Mouse (Mus musculus): ENCODE measurements around the gene Kdm2b. TPM values are rescaled to one million over a fixed set of nuclear protein-coding genes. Genes with fewer than 3 reads are reported as not detected.
A peak's percentile ranks its signal among the peaks of the same experiment; 100 is the strongest.

Kdm2b gene
- polyA plus RNA-seq, 1 experiment from 2014 or later, result 8.3 TPM

DNA sequence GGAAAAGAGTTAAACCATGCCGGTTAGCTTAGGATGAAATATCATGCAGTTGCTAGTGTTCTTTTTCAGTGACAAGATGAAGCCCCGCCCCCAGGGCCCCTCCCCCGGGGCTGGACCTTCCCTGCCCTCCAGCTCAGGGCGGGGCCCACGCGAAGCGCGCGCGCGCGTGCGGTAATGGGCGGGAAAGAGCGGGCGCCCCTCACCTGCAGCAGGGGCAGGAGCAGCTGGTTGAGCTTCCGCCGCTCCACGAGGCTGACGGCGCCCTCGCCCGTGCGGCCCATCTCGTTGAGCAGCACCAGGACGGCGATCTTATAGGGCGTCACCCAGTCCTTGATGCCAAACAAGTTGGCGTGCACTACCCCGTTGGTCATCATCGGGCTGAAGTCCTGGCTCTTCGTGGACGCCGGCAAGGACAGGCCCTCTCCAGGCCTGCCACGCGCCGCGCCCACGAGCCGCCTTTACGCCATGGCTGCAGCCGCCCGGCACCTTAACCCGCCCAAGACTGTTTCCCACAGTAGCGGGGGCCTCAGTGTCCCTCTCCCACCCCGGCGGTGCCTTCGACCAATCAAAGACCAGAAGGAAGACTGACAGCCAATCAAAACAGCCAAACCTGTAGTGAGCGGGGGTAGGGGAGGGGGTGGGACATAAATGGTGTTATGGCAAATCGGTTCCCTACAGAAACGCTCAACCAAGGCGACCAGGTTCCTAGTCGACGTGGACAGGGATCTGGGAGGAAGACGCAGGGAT is 168.7 kb downstream of the Kdm2b start, which contains the start of gene Anapc5:
Gene Anapc5, minus strand, starts transcription at position 563 of the 747 bp plus-strand sequence.
- DNase-seq (peak; percentile 95), ATAC-seq (peak; percentile 99)
- Histone ChIP-seq H3K4me1 (ENCODE audit: insufficient read depth) (peaks cover 6% of the 10 kb centered on the region; the same call in 1 of the 2 replicates), H3K4me3 (ENCODE audit: low read depth, low read length) (peak within 1 kb of the TSS; percentile 72), H3K36me3 (replicated peaks; ENCODE audit: insufficient read depth, low read length) (peaks cover 32% of the 10 kb centered on the region), H3K27ac (ENCODE audit: low read depth) (peak within 1 kb of the TSS; percentile 91), H3K27me3 (ENCODE audit: insufficient read depth, low read length) (no peaks in the 10 kb centered on the region), H3K4me2 (ENCODE audit: low read depth, low read length) (peak within 1 kb of the TSS; percentile 67), H3K9ac (replicated peaks) (peak within 1 kb of the TSS; percentile 78), H3K9me3 (ENCODE audit: low read length) (no peaks in the 10 kb centered on the region)
- TF ChIP-seq CTCF (IDR thresholded peaks at IDR 0.05; ENCODE audit: low read depth) (no peak), EP300 (IDR thresholded peaks at IDR 0.05; ENCODE audit: low read depth) (peak; percentile 29; the same call in 1 of the 2 replicates)
- WGBS (ENCODE audit: insufficient replicate concordance), result 2% methylated on average over 48 of the region's 55 CpGs

Other genes starting within 250 kb of the Kdm2b start
- 9.7 and 10.6 TPM in 2 replicates for gene Camkk2, start 210.4 kb downstream of the Kdm2b start, polyA plus RNA-seq (2015; fragmentation: Nextera tagmentation; extraction: Ambion mirVana)
- gene Anapc5, start 168.5 kb downstream of the Kdm2b start, polyA plus RNA-seq (2015; fragmentation: Nextera tagmentation; extraction: Ambion mirVana), result 103 and 117 TPM in 2 replicates
- gene Rnf34, start 139.8 kb downstream of the Kdm2b start, polyA plus RNA-seq (2015; fragmentation: Nextera tagmentation; extraction: Ambion mirVana), result 8.0 and 8.3 TPM in 2 replicates
- gene Orai1, start 25.3 kb upstream of the Kdm2b start, polyA plus RNA-seq (2015; fragmentation: Nextera tagmentation; extraction: Ambion mirVana), result 12.4 and 13.1 TPM in 2 replicates
- not detected in 2 replicates for gene Morn3, start 57.2 kb upstream of the Kdm2b start, polyA plus RNA-seq (2015; fragmentation: Nextera tagmentation; extraction: Ambion mirVana)
- gene Tmem120b, start 78.6 kb upstream of the Kdm2b start, polyA plus RNA-seq (2015; fragmentation: Nextera tagmentation; extraction: Ambion mirVana), result 12.0 and 12.8 TPM in 2 replicates
- gene Rhof, start 142.9 kb upstream of the Kdm2b start, polyA plus RNA-seq (2015; fragmentation: Nextera tagmentation; extraction: Ambion mirVana), result 2.1 and 2.4 TPM in 2 replicates
- gene Setd1b, start 152.4 kb upstream of the Kdm2b start, polyA plus RNA-seq (2015; fragmentation: Nextera tagmentation; extraction: Ambion mirVana), result 3.6 and 4.3 TPM in 2 replicates
- 116 and 120 TPM in 2 replicates for gene Psmd9, start 179.6 kb upstream of the Kdm2b start, polyA plus RNA-seq (2015; fragmentation: Nextera tagmentation; extraction: Ambion mirVana)
- 638 and 713 TPM in 2 replicates for gene Hpd, start 192.9 kb upstream of the Kdm2b start, polyA plus RNA-seq (2015; fragmentation: Nextera tagmentation; extraction: Ambion mirVana)